Comparison of ENCODE assay signal across 29 mouse cellular contexts in genomic region chr13:47172891-47173290, GRCm38 (mm10). TPM values are rescaled to one million over a fixed set of nuclear protein-coding genes. Genes with fewer than 3 reads are reported as not detected.
DNase-seq lines count a peak whose midpoint lies in the region; ATAC-seq and TF ChIP-seq lines count a peak whose summit lies in the region.
"Had no signal": no experiment of that assay in that cellular context is flagged by ENCODE, and none has a peak within 500 bp of the region (broad histone marks: within the 10 kb centered on the region; RNA-seq: fewer than 3 reads in every experiment).

No protein-coding gene starts in this region.

- no peaks in the 10 kb centered on the region for H3K36me3 ChIP-seq in heart, adult 2 months (ENCODE audit: control insufficient read depth, insufficient read depth, low read length)
- H3K36me3 ChIP-seq in kidney, adult 2 months (ENCODE audit: control insufficient read depth, insufficient read depth, low read length), result no peaks in the 10 kb centered on the region
- H3K36me3 ChIP-seq: embryonic facial prominence, embryonic 13.5 days; embryonic facial prominence, embryonic 15.5 days; forebrain, embryonic 10.5 days; forebrain, embryonic 12.5 days had no signal

- TF ChIP-seq POLR2A in heart, adult 2 months (IDR thresholded peaks at IDR 0.05; ENCODE audit: insufficient read depth, low read depth, low read length), result no peak
- TF ChIP-seq POLR2A in bone marrow macrophage, adult 2 months (IDR thresholded peaks at IDR 0.05; ENCODE audit: borderline replicate concordance, low read depth, low read length), result no peak
- no peak for TF ChIP-seq POLR2A in kidney, adult 2 months (IDR thresholded peaks at IDR 0.05; ENCODE audit: low read depth, low read length)

- H3K4me1 ChIP-seq in heart, adult 2 months (ENCODE audit: control insufficient read depth, insufficient read depth, low read length), result no peaks in the 10 kb centered on the region
- H3K4me1 ChIP-seq in bone marrow macrophage, adult 2 months (ENCODE audit: control insufficient read depth, insufficient read depth, low read length), result peaks cover 22% of the 10 kb centered on the region
- H3K4me1 ChIP-seq in kidney, adult 2 months (ENCODE audit: control insufficient read depth, insufficient read depth, low read length), result no peaks in the 10 kb centered on the region
- H3K4me1 ChIP-seq: forebrain, embryonic 12.5 days had no signal

- H3K27me3 ChIP-seq in heart, adult 2 months (ENCODE audit: control insufficient read depth, insufficient read depth, low read length), result no peaks in the 10 kb centered on the region
- no peaks in the 10 kb centered on the region for H3K27me3 ChIP-seq in kidney, adult 2 months (replicated peaks; ENCODE audit: control insufficient read depth, insufficient read depth, low read length)
- H3K27me3 ChIP-seq: CH12.LX; embryonic facial prominence, embryonic 13.5 days; embryonic facial prominence, embryonic 15.5 days; forebrain, embryonic 12.5 days; Patski had no signal

- no peak for ATAC-seq in megakaryocyte progenitor cell, adult 5-6 weeks (replicated peaks; ENCODE audit: poor library complexity)
- ATAC-seq: activated CD4-positive, CD25-positive, alpha-beta regulatory T cell, adult 4 months; CD4-positive, CD25-positive, alpha-beta regulatory T cell, adult 4 months; forebrain, embryonic 14.5 days; forebrain, embryonic 16.5 days; Patski had no signal

- no peaks in the 10 kb centered on the region for H3K79me2 ChIP-seq in heart, adult 2 months (replicated peaks; ENCODE audit: control insufficient read depth, insufficient read depth, low read length)

- WGBS in heart, adult 2 months, result 34% methylated on average over 10 of the region's 10 CpGs
- WGBS in kidney, adult 2 months, result 67% methylated on average over 10 of the region's 10 CpGs

- no peak overlapping the region for H3K9ac ChIP-seq in heart, adult 2 months (ENCODE audit: low read depth, low read length)
- H3K9ac ChIP-seq: embryonic facial prominence, embryonic 13.5 days; embryonic facial prominence, embryonic 15.5 days; forebrain, embryonic 12.5 days had no signal

- peak; percentile 50 for DNase-seq in gastrocnemius, adult 18-20 months (ENCODE audit: low spot score)
- no peak for DNase-seq in gastrocnemius, postnatal 36 days
- peak; percentile 60 for DNase-seq in heart, adult 11 months
- no peak for DNase-seq in heart, adult 2 months
- peak; percentile 18 for DNase-seq in 3T3-L1 (ENCODE audit: low read depth, low spot score)
- DNase-seq in kidney, adult 2 months, result no peak
- DNase-seq: adrenal gland, postnatal 10 days; adrenal gland, postnatal 36 days; B cell, adult 2 months; cerebellum, adult 11 months; cerebellum, adult 18-20 months; cerebellum, adult 8-10 months; cerebellum, adult 9-11 months; cerebellum, postnatal 14 days; cerebellum, postnatal 36 days; embryo, embryonic 11 days had no signal

- no peak for TF ChIP-seq CTCF in heart, adult 2 months (IDR thresholded peaks at IDR 0.05)
- TF ChIP-seq CTCF in bone marrow macrophage, adult 2 months (IDR thresholded peaks at IDR 0.05; ENCODE audit: low read depth, low read length), result no peak
- TF ChIP-seq CTCF in kidney, adult 2 months (conservative IDR thresholded peaks at IDR 0.05; ENCODE audit: insufficient read depth, insufficient read length, low read depth, low read length), result no peak

- no peak overlapping the region for H3K4me3 ChIP-seq in heart, adult 2 months
- H3K4me3 ChIP-seq in bone marrow macrophage, adult 2 months (ENCODE audit: insufficient read depth, low read length), result no peak overlapping the region
- no peak overlapping the region for H3K4me3 ChIP-seq in kidney, adult 2 months (ENCODE audit: insufficient read depth, low read depth, low read length)
- H3K4me3 ChIP-seq: embryonic facial prominence, embryonic 13.5 days; embryonic facial prominence, embryonic 15.5 days; erythroblast, embryonic 14.5 days; forebrain, embryonic 10.5 days; forebrain, embryonic 12.5 days had no signal

- intact Hi-C loops in gastrocnemius, postnatal 36 days (cut with DNase I), result no loop called here
- intact Hi-C loops in heart, adult 2 months (cut with DNase I), result no loop called here

- no peak for TF ChIP-seq EP300 in heart, adult 2 months (IDR thresholded peaks at IDR 0.05; ENCODE audit: insufficient read depth, low read depth, low read length)

- H3K27ac ChIP-seq in heart, adult 2 months, result no peak overlapping the region
- H3K27ac ChIP-seq in bone marrow macrophage, adult 2 months (ENCODE audit: insufficient read depth, low read depth, low read length), result peak overlapping the region; percentile 40
- H3K27ac ChIP-seq in kidney, adult 2 months (ENCODE audit: insufficient read depth, low read depth, low read length), result no peak overlapping the region
- H3K27ac ChIP-seq: embryonic facial prominence, embryonic 13.5 days; embryonic facial prominence, embryonic 15.5 days; forebrain, embryonic 10.5 days; forebrain, embryonic 12.5 days had no signal

RNA-seq across cellular contexts. Expression of gene Rnf144b, which starts 50.4 kb away (rescaled TPM):
- total RNA-seq in gastrocnemius, adult 18-20 months (2021), result 10 to 100 TPM; 17.5 to 29.4 TPM
- 10 to 100 TPM; 19.8 to 20.3 TPM for total RNA-seq in gastrocnemius, postnatal 36 days (2021)
- total RNA-seq in heart, adult 2 months (2021), result 10 to 100 TPM; 18.1 to 31.0 TPM
- 8.0 and 12.2 TPM in 2 replicates for polyA plus RNA-seq in heart, adult 2 months (2012; rRNA removed)
- 40.2 and 44.3 TPM in 2 replicates for polyA plus RNA-seq in bone marrow macrophage, adult 2 months (2012; ENCODE audit: insufficient read depth, insufficient read length, missing spikeins)
- polyA plus RNA-seq in kidney, adult 2 months (2012; rRNA removed), result 3.1 and 3.2 TPM in 2 replicates
- total RNA-seq in megakaryocyte progenitor cell, adult 5-6 weeks (2015), result 7.0 and 10.6 TPM in 2 replicates
- 7.4 and 10.8 TPM in 2 replicates for total RNA-seq in megakaryocyte progenitor cell, adult 5-6 weeks (2017)
- total RNA-seq: CH12.LX had no signal
- polyA plus RNA-seq: erythroblast, embryonic 14.5 days had no signal

Comparison
In these comparisons a context has a peak if more than half of its experiments do, and no peak if none do; other contexts are left out.
1. DNase-seq: peak in gastrocnemius, adult 18-20 months (single experiment), heart, adult 11 months (single experiment) and 3T3-L1 (single experiment); none in gastrocnemius, postnatal 36 days (0 of 2), heart, adult 2 months (0 of 2) and kidney, adult 2 months (single experiment).